Mouse (Mus musculus) lung, embryonic 16.5 days (tissue): ENCODE data around the gene Gjb3. TPM values are rescaled to one million over a fixed set of nuclear protein-coding genes. Genes with fewer than 3 reads are reported as not detected.
A peak's percentile ranks its signal among the peaks of the same experiment; 100 is the strongest.

Experiments used
- ATAC-seq: fragments of 200-750 bp; cut with Nextera tagmentation; 2 replicates; pipeline ENCODE4 v1.8.0; 2017; ENCODE audit warnings: low read depth, mild to moderate bottlenecking, moderate library complexity
- H3K27ac ChIP-seq: fragments of 300-500 bp; sonication (generic); 2 replicates; pipeline ENCODE4 v1.5.1; 2014; ENCODE audit warnings: mild to moderate bottlenecking, control low read depth, low read length
- H3K27me3 ChIP-seq: fragments of 300-500 bp; sonication (generic); 2 replicates; pipeline ENCODE4 v1.6.1; 2014; ENCODE audit warnings: low read depth, low read length, mixed read lengths; ENCODE audit not compliant: control insufficient read depth, insufficient read depth
- H3K36me3 ChIP-seq: fragments of 300-500 bp; sonication (generic); 2 replicates; pipeline ENCODE4 v1.6.1; 2014; ENCODE audit warnings: low read length; ENCODE audit not compliant: control insufficient read depth, insufficient read depth
- H3K4me1 ChIP-seq: fragments of 300-500 bp; sonication (generic); replicated peaks from 2 replicates; pipeline ENCODE4 v1.6.1; 2014; ENCODE audit warnings: low read length, mixed read lengths; ENCODE audit not compliant: control insufficient read depth, insufficient read depth
- H3K4me2 ChIP-seq: fragments of 300-500 bp; sonication (generic); 2 replicates; pipeline ENCODE4 v1.6.1; 2014; ENCODE audit warnings: low read depth, low read length, control low read depth
- H3K4me3 ChIP-seq: fragments of 300-500 bp; sonication (generic); 2 replicates; pipeline ENCODE4 v1.5.1; 2014; ENCODE audit warnings: mild to moderate bottlenecking, low read length, control low read depth
- H3K9ac ChIP-seq: fragments of 300-500 bp; sonication (generic); 2 replicates; pipeline ENCODE4 v1.6.1; 2014; ENCODE audit warnings: low read length, control low read depth
- H3K9me3 ChIP-seq: fragments of 300-500 bp; sonication (generic); 2 replicates; pipeline ENCODE4 v1.6.1; 2016; ENCODE audit warnings: low read length; ENCODE audit not compliant: control insufficient read depth
- WGBS: fragments of 180-500 bp; shearing (Covaris S2); extraction: QIAGEN DNeasy Blood & Tissue Kit; methylation state at CpG from one replicate; pipeline ENCODE4 v1.1.7; 2014; 5-methylcytosine and 5-hydroxymethylcytosine counted together
- polyA plus RNA-seq: library from polyadenylated mRNA; unstranded; fragments of >200 nt; fragmentation: Nextera tagmentation; extraction: Ambion mirVana; gene quantifications from 2 replicates; pipeline ENCODE4 v1.2.1, GENCODE M21; 2015

The Gjb3 gene
- polyA plus RNA-seq, 1 experiment from 2014 or later: 2.0 TPM

DNA sequence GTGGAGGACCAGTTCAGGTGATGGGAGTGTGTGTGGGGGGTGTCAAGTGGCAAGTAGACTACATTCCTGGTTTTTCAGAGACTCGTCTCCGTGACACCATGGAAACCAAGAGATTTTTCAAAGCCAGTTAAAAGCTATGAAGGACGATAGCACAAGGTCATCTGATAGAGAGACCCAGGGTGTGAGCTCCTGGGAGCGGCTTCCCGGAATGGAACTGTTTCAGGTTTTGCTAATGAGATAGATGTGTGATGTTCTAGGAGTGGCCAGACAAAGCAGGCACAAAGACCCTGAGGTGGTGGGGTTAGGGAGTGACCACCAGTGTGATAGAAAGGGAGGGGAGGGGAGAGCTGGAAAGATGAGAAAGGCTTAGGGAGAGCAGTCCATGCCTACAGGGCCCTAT is 14.4 kb upstream of the Gjb3 start:
- Histone ChIP-seq H3K4me1 (no peaks in the 10 kb centered on the region), H3K27ac (no peak overlapping the region), H3K4me3 (no peak overlapping the region), H3K9me3 (no peaks in the 10 kb centered on the region), H3K36me3 (no peaks in the 10 kb centered on the region), H3K9ac (no peak overlapping the region), H3K27me3 (no peaks in the 10 kb centered on the region; the same call in 1 of the 2 replicates), H3K4me2 (no peak overlapping the region)
- 56% methylated on average over 5 of the region's 5 CpGs for WGBS
- no peak for ATAC-seq

DNA sequence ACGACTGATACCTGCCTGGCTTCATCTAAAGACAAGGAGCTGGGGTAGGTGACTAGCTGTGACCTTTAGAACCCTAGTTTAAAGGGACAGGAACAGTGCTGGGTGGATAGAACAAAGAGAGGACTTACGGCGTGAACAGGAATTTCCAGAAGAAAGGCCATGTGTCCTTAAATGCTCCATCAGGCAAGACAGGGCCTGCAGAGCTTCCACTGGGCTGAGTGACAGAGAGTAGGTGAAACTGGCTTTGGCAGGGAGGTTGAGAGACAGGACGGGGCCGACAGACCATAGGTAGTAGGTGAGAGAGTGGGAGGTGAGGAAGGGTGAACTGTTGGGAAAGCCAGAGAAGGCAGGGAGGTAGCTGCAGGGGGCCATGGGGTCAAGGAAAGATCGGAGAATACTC is 10.7 kb upstream of the Gjb3 start:
- Histone ChIP-seq H3K27me3 (no peaks in the 10 kb centered on the region; the same call in 1 of the 2 replicates), H3K4me3 (no peak overlapping the region), H3K4me2 (no peak overlapping the region), H3K27ac (no peak overlapping the region), H3K9ac (no peak overlapping the region), H3K4me1 (no peaks in the 10 kb centered on the region), H3K9me3 (no peaks in the 10 kb centered on the region), H3K36me3 (no peaks in the 10 kb centered on the region)
- WGBS: 42% methylated on average over 6 of the region's 6 CpGs
- ATAC-seq: no peak

DNA sequence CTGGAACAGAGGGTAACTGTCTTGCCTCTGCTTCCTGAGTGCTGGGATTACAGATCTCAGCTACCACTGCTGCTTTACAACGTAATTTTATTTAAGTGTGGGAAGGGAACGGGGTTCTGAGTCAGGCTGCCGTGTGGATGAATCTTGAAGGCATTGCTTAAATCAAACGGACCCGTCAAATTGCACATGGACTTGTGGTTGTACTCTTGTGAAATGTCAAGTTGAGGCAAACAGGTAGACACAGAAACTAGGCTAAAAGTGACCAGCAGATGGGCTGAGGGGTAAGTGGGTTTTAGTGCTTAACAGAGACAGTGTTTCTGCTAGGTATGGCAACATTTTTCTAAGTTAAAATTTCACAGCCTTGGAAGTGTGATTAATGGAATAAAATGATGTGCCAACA is 7.0 kb upstream of the Gjb3 start:
- no peaks in the 10 kb centered on the region for H3K36me3 ChIP-seq
- no peak overlapping the region for H3K4me2 ChIP-seq
- H3K9ac ChIP-seq: no peak overlapping the region
- ATAC-seq: no peak
- H3K4me3 ChIP-seq: no peak overlapping the region
- no peak overlapping the region for H3K27ac ChIP-seq
- no peaks in the 10 kb centered on the region for H3K4me1 ChIP-seq
- WGBS: 78% methylated on average over 5 of the region's 5 CpGs
- no peaks in the 10 kb centered on the region for H3K9me3 ChIP-seq
- H3K27me3 ChIP-seq: peaks cover 2% of the 10 kb centered on the region

DNA sequence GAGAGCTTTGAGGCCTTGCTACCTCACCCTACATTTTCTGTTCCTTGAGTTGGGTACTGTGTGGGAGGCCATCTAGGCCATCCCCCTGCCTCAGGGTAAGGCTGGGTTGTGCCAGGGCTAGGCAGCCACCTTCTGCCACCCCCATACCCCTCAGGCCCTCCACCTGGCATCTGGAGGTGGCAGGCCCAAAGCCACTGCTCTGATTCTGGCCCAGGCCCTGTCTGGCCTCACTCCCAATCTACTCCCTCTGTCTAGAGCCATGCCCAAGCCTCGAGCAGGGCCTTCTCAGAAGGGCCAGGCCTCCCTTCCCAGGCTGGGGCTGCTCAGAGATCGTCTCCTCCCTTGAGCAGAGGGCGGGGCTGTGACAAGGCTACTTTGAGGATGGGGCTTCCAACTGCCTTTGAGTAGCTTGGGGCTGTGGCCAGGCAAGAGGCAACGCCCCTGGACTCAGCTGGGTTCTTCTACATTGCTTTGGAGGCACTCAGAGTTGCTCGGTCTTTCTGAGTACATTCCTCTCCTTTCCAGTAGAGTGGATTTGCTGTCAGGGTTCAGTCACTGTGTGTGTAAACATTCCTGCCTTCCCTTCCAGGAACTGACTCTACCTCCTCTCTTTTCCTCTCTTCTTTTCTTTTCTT is 4.3 kb upstream of the Gjb3 start:
- H3K9me3 ChIP-seq: no peaks in the 10 kb centered on the region
- peaks cover 2% of the 10 kb centered on the region; the same call in 1 of the 2 replicates for H3K4me1 ChIP-seq
- WGBS: 28% methylated on average over 5 of the region's 5 CpGs
- H3K9ac ChIP-seq: no peak overlapping the region
- peaks cover 27% of the 10 kb centered on the region for H3K27me3 ChIP-seq
- no peaks in the 10 kb centered on the region for H3K36me3 ChIP-seq
- H3K4me3 ChIP-seq: no peak overlapping the region
- H3K4me2 ChIP-seq: no peak overlapping the region
- ATAC-seq: peak; percentile 81
- no peak overlapping the region for H3K27ac ChIP-seq

DNA sequence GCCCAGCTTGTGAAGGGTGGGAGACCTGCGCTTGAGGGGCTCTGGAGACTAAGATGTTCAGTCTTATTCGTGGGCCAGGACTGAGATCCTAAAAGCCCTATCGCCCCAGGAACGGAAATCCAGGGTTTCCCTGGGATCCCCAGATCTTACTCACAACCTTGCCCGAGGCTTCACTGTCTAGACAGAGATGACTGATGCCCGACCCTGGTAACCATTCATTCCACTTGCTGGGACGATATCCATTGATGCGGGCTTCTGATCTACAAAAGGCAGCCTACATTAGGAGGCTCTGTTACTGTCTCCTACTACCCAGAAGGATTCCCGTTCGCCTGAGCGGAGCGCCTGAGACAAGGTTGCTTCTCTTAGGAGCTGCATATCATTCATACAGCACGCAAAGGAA is 527 bp upstream of the Gjb3 start:
- Histone ChIP-seq H3K4me1 (peaks cover 2% of the 10 kb centered on the region; the same call in 1 of the 2 replicates), H3K4me2 (no peak overlapping the region), H3K27ac (no peak overlapping the region), H3K36me3 (no peaks in the 10 kb centered on the region), H3K9me3 (no peaks in the 10 kb centered on the region), H3K9ac (no peak overlapping the region), H3K27me3 (peaks cover 38% of the 10 kb centered on the region), H3K4me3 (no peak overlapping the region)
- 32% methylated on average over 13 of the region's 13 CpGs for WGBS
- no peak for ATAC-seq

DNA sequence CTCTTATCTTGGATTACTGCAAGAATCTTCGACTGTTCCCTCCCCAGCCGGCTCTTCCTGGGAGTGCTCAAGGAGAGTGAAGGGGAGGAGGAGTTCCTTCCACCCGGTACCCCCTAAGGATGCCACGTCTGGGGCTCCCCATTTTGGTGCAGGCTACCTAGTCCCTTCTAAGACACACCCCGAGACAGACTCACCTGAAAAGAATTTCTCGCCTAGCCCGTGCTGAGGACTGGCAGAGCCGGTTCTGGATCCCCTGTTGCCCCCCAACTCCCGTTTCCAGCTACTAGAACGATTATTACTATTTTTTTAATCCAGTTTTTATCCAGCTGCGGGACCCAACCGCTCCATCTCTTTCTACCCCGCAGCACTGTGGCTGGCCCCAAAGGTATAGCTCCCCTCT is 893 bp downstream of the Gjb3 start:
- H3K9ac ChIP-seq: no peak overlapping the region
- H3K4me3 ChIP-seq: peak overlapping the region; percentile 30
- no peaks in the 10 kb centered on the region for H3K9me3 ChIP-seq
- H3K27ac ChIP-seq: no peak overlapping the region
- peak overlapping the region; percentile 51 for H3K4me2 ChIP-seq
- 2% methylated on average over 13 of the region's 13 CpGs for WGBS
- H3K36me3 ChIP-seq: no peaks in the 10 kb centered on the region
- H3K4me1 ChIP-seq: peaks cover 2% of the 10 kb centered on the region; the same call in 1 of the 2 replicates
- ATAC-seq: peak; percentile 19; the same call in 1 of the 2 replicates
- peaks cover 38% of the 10 kb centered on the region for H3K27me3 ChIP-seq

DNA sequence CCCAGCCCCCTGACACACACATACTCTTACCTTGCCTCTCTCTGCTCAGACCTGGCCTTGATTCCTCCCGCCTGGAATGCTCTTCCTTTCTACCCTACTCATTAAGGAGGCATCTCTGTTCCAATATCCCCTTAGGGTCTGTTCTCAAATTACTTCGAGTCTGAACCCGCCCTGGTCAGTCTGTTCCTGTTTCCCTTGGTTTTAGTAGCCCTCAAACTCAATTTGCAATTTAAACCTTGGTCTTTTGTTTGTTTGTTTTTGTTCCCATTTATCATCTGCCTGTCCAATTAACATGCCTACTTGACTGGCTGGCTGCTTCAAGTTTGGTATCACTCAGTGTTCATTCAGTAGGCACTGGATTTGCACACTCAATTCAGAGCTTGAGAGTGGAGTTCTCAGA is 1.6 kb downstream of the Gjb3 start:
- no peak for ATAC-seq
- H3K9me3 ChIP-seq: no peaks in the 10 kb centered on the region
- H3K9ac ChIP-seq: no peak overlapping the region
- no peaks in the 10 kb centered on the region for H3K36me3 ChIP-seq
- H3K4me2 ChIP-seq: no peak overlapping the region
- WGBS: 9% methylated on average over 3 of the region's 3 CpGs
- H3K4me3 ChIP-seq: no peak overlapping the region
- peaks cover 2% of the 10 kb centered on the region; the same call in 1 of the 2 replicates for H3K4me1 ChIP-seq
- H3K27me3 ChIP-seq: peaks cover 38% of the 10 kb centered on the region
- no peak overlapping the region for H3K27ac ChIP-seq

DNA sequence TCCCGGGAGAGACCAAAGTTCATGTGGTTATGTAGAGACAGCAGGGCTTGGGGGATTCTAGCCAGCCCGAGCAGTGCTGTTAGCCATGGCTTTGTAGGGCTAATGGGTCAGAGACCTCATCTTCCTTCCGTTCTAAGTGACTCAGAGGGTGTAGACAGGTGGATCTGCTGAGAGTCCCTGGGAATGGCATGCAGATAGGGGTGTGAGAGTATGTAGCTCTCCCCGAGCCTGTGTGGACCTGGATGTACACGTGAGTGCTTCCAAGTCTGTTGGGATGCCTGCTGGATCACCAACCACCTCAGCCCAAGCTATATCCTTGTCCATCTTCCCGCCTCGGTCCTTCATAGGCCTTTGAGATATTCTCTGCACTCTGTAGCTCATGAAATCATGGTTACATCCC is 2.3 kb downstream of the Gjb3 start:
- Histone ChIP-seq H3K4me2 (no peak overlapping the region), H3K27ac (no peak overlapping the region), H3K27me3 (peaks cover 38% of the 10 kb centered on the region), H3K4me1 (peaks cover 2% of the 10 kb centered on the region; the same call in 1 of the 2 replicates), H3K4me3 (no peak overlapping the region), H3K9me3 (no peaks in the 10 kb centered on the region), H3K9ac (no peak overlapping the region), H3K36me3 (no peaks in the 10 kb centered on the region)
- ATAC-seq: no peak
- WGBS: 53% methylated on average over 7 of the region's 7 CpGs

DNA sequence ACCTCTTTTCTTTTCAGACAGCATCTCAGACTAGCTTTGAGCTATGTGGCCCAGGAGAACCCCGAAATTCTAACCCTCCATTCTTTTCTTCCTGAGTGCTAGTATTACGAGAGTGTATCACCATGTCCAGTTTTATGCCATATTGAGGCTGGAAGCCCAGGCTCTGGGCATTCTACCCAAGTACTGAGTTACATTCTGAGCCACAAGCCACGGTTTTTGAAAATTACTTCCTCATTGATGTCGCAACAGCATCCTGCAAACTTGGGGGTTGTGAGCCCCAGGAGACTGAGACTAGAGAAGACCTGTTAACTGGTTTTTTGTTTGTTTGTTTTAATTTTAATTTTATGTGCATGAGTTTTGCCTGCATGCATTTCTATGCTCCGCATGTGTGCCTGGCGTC is 2.9 kb downstream of the Gjb3 start:
- 64% methylated on average over 6 of the region's 6 CpGs for WGBS
- H3K27me3 ChIP-seq: peaks cover 36% of the 10 kb centered on the region

More for the DNA sequence above, 2.9 kb downstream of the Gjb3 start:
- H3K4me3 ChIP-seq: no peak overlapping the region
- H3K36me3 ChIP-seq: no peaks in the 10 kb centered on the region
- peaks cover 2% of the 10 kb centered on the region; the same call in 1 of the 2 replicates for H3K4me1 ChIP-seq
- H3K27ac ChIP-seq: no peak overlapping the region
- no peak overlapping the region for H3K4me2 ChIP-seq
- H3K9me3 ChIP-seq: no peaks in the 10 kb centered on the region
- no peak overlapping the region for H3K9ac ChIP-seq
- no peak for ATAC-seq
